Mouse (Mus musculus) gastrocnemius, postnatal 14 days (tissue): ENCODE results near the gene Stab1. TPM values are rescaled to one million over a fixed set of nuclear protein-coding genes. Genes with fewer than 3 reads are reported as not detected.

Source experiments
- DNase-seq: peaks from one replicate; pipeline ENCODE4 v3.0.0; 2021; ENCODE audit warnings: mixed read lengths
- intact Hi-C: fragments of 180-260 bp; cut with DNase I; formaldehyde crosslinking; loops from one replicate; pipeline ENCODE4 v1.15.1; 2025; ENCODE audit warnings: low total_unique reads
- total RNA-seq, 2 experiments: library from RNA; stranded (reverse); gene quantifications; 2 replicates each; pipeline ENCODE4 v1.2.3; 2021

Gene Stab1
- total RNA-seq, 2 experiments from 2014 or later = 29.8 to 40.4 TPM

GRCm38 (mm10) chr14:31136411-31137280, 31.8 kb downstream of the Stab1 start:
- no peak for DNase-seq
- intact Hi-C loops = loop anchor here (10.0 kb wide), 1 partner anchor 48 kb away; no protein-coding TSS in a partner anchor

DNA sequence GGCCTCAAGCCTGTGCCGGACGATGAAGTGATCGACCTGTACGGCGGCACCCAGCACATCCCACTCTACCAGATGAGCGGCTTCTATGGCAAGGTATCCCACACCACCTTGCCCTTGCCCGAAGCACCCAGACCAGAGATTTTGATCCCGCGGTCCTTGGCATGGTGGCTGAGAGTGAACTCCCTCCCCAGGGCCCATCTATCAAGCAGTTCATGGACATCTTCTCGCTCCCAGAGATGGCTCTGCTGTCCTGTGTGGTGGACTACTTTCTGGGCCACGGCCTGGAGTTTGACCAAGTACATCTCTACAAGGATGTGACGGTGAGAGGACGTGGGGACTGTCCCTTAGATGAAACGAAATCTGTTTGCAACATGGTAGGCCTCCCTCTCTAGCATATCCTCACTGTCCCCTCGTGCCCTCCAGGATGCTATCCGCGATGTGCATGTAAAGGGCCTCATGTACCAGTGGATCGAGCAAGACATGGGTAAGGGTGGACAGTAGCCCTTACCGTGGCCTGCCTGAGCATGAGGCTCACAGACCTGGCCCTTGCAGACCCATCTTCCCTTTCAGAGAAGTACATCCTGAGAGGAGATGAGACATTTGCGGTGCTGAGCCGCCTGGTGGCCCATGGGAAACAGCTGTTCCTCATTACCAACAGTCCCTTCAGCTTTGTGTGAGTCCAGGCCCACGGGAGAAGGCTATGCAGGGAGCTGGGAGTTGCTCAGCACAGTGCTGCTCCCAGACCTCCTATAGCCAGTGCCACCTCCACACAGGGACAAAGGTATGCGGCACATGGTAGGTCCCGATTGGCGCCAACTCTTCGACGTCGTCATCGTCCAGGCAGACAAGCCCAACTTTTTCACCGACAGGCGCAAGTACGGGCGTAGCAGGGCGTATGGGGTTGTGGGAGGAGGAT, 32.7 kb downstream of the Stab1 start:
- intact Hi-C loops = loop anchor here (10.0 kb wide), 1 partner anchor 49 kb away; no protein-coding TSS in a partner anchor
- DNase-seq = no peak

GRCm38 (mm10) chr14:31134015-31135000, 34.1 kb downstream of the Stab1 start:
- intact Hi-C loops = loop anchor here (10.0 kb wide), 1 partner anchor 50 kb away; no protein-coding TSS in a partner anchor
- no peak for DNase-seq

DNA sequence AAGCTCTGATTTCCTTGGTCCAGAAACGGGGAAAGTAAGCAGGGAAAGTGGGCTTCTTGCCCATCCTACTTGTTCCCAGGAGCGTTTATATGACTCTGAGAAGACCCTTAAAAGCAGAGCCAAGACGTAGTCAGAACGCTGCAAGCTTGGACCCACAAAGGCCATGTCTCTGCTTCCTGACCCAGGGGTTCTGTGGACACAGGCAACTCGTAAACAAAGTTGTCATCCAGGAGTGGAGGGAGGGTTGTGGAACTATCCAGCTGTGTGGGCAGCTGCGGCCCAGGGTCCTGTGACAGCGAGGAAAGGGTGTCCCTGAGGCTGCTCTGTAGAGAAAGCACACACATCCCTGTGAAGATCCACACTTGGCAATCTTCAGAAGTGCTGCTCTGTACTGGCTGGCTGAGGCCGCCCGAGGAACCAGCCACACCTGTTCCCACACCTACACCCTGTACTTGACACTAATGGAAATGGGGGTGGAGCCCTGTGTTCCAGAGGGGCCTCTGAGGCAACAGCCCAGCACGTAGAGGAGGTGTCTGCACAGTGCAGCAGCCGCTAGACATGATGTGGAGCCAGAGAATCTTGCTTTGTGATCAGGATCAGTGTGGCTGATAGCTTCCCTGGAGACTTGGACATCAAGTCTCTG, 35.3 kb downstream of the Stab1 start:
- DNase-seq = no peak

DNA sequence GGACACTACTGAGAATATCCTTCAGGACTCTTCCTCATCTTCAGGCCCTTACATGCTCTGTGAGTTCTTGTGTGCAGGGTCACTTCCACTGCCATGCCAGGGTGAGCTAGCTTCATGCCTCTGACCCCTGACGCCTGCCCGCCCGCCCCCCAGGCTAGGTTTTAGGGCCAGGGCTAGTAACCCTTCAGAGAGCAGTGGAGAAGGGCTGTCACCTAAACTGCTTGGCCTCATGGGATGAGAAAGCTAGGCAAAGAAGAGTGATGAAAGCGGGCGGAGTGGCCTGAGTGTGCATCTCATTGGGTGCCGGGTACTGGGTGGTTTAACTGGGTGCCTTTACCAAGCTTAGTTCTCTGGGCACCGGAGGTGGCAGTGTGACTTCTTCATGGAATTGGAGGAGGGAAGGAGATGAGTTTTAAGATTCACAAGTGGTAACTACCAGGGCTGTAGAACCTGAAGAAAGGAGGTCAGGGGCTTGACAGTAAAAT, 35.9 kb downstream of the Stab1 start:
- intact Hi-C loops = loop anchor here (10.0 kb wide), 1 partner anchor 52 kb away; no protein-coding TSS in a partner anchor
- no peak for DNase-seq

More for the DNA sequence above, 35.3 kb downstream of the Stab1 start:
- intact Hi-C loops = loop anchor here (10.0 kb wide), 1 partner anchor 52 kb away; no protein-coding TSS in a partner anchor

DNA sequence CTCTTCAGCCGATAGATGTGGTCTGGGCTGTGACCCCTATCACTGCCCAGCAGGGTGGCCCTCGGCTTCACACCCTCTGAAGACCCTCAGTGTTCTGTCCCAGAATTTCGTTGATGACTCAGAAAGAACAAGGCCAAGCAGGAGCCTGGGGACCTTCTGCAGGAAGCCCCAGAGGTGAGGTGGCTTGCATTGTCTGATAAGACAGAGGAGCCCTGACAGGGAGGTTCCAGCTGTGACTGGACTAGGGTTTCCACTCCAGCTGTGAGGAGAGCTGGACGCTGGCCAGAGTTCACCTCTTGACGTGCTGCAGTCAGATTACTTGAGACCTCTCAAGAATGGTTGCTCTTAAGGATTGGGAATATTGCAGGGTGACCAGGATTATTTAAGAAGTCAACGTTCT, 36.4 kb downstream of the Stab1 start:
- intact Hi-C loops = loop anchor here (10.0 kb wide), 1 partner anchor 53 kb away; no protein-coding TSS in a partner anchor
- DNase-seq = no peak

DNA sequence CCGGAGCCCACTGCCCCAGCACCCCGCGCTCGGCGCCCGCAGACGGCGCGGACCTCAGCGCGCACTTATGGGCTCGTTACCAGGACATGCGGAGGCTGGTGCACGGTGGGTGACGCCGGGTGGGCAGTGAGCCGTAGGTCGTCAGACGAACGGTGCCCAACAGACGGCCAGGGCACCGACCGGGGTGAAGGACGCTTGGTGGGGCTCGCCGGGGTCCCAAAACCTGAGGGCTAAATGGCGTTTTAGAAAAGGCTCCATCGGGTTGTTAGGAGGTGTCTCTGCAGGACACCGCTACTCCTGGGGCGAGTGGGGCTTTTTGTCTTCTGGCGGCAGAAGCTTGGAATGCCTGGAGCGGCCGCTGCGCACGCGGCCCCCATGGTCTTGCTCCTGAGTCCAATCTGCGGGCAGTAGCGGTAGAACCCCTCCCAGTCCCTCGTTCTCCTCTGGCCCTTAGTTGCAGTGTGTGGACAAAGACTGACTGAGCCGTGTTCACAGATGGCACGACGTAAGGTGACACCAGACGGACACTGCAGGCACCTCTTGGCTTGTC, 37.1 kb downstream of the Stab1 start:
- DNase-seq = no peak
- intact Hi-C loops = loop anchor here (10.0 kb wide), 1 partner anchor 53 kb away; no protein-coding TSS in a partner anchor

GRCm38 (mm10) chr14:31130236-31131220, 37.9 kb downstream of the Stab1 start, which contains the start of gene Nt5dc2:
TSS of gene Nt5dc2 (plus strand) at chr14:31131053.
- DNase-seq = peak; percentile 92
- intact Hi-C loops = loop anchor here (10.0 kb wide), 1 partner anchor 54 kb away; no protein-coding TSS in a partner anchor

DNA sequence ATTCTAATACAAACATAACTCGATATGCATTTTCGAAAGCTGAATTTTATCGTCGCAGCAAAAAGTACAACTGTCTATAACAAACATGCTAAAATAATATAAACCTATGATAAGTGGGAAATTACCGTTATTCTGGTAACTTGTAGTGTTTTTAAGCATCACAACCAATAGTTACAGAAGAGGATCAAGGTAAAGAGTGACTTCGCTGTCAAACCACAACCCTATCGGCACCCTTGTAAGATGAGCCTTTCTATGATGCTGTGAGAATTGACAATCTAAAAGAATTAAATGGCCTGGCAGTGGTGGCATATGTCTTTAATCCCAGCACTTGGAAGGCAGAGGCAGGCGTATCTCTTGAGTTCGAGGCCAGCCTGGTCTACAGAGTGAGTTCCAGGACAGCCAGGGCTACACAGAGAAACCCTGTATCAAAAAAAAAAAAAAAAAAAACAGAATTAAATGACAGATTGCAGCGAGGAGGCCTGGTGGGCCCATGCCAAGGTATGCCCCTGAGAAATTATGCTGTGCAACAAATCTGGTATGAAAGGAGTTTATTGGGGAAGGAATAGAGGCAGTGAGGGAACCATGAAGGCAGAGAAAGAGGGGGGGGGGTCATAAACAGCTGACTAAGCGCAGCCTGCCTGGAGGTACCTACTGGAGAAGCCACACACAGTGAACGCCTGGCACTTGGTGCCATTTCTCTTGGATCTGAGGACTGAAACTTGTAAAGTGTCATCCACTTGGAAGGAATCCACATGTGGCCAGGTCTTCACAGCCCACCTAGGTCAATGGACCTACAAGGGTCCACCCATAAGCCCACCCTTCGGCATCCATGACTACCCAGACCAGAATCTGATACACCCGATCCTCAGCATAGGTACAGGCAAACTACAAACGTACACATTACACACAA, 38.9 kb downstream of the Stab1 start:
- no peak for DNase-seq
- intact Hi-C loops = loop anchor here (10.0 kb wide), 1 partner anchor 55 kb away; no protein-coding TSS in a partner anchor

DNA sequence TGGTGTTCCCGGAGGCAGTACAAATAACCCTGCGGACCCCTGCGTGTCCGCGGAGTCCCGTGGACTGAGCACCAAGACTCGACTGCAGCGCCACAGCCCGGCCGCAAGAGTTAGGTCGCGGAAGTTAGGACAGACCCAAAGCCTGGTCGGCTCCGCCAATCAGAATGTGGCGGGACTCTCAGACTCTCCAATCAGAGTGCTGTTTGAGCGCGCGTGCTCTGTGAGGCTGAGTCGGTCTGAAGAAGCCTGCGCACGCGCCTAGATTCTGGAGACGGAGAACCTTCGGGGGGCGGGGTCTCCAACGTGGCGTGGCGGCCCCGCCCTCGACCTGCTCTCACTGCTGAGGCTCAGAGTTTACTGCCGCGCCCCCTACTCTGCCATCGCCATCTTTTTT, 39.6 kb downstream of the Stab1 start, which contains the start of gene Smim4:
Gene Smim4 (minus strand): TSS at position 131 of the 394 bp plus-strand sequence.
- DNase-seq = peak; percentile 98
- intact Hi-C loops = no loop called here

DNA sequence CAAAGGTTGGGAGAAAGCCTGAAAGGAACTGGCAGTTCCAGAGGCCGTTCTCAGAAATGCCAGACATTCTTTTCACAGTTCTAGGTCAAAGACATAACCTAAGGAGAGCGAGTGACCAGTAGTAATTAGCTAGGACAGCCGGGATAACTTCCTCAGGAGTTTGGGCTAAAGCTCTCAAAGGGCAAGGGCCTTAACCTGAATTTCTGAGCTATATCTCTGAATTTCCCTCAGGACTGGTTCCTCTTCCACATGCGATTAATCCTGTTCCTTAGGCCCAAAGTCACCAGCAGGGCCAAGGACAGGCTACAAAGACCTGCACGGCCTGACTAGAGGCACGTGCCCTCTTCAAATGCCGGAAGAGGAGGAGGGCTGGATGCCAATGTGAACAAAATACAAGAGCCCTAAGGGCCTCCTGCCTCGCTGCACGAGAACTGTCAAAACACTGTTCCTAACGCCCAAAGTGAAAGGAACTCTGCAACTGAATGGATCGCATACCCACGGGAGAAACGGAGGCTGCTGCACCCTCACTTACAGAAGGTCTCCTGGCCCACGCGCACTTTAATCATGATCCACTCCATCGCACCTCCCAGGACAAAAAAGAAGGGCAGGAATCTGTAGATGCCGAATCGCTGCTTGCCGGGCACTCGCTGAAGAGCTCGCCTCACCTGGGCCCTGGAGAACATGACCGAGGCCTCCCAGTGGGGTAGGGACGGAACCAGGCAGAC, 40.2 kb downstream of the Stab1 start:
- DNase-seq = no peak
- intact Hi-C loops = no loop called here

DNA sequence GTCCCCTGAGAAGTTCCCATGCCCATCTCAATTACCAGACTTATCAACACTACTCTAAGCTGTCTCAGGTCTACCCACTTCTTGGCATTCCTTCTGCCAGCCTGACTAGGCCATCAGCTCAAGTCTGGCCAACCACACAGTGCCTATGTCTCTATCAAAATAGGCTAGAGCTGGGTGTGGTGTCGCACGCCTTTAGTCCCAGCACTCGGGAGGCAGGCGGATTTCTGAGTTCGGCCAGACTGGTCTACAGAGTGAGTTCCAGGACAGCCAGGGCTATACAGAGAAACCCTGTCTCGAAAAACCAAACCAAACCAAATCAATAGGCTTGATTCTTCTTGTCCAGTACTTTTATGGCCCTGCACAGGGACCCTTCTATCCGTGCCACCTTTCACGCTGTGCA, 41.6 kb downstream of the Stab1 start:
- DNase-seq = no peak
- intact Hi-C loops = no loop called here

DNA sequence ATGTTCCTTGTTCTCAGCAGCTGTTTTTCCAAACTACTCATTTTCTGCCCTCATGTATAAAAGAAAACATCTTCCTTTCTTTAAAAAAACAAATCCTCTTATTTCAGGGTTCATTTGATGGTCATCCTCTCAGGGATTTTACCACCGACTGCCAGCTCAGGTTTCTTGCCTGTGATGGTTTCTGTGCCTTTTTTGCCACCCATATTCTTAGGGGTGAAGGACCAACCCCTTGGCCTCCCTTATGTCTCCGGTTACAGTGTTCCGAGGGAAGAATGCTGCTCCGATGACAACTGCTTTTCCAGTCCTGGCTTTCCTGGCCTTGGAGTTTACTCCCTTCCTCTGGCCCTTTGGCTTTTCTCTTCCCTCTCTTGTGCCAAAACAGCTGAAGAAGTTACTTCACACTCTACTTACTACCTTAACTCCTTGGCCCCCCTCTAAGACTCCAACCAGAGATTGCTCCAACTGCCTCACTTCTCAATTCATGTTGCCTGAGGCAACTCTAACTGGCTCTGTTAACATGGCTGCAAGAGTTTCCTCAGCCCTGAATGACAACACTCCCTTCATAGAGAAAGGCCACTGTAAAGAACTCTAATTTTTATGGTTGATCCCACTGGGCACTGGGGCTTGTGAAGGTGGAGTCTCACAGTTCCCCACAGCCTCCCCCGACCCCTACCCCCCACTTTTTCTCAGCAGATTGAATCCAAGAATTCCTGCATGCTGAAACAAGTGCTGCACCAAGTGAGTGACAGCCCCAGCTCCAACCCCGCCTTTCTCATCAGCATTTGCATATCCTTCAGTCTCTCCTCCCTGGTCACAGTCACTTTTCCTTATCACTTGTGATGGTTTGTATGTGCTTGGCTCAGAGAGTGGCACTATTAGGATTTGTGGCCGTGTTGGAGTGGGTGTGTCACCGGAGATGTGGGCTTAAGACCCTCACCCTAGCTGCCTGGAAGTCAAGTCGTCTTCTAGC, 43.0 kb downstream of the Stab1 start:
- DNase-seq = no peak
- intact Hi-C loops = no loop called here

DNA sequence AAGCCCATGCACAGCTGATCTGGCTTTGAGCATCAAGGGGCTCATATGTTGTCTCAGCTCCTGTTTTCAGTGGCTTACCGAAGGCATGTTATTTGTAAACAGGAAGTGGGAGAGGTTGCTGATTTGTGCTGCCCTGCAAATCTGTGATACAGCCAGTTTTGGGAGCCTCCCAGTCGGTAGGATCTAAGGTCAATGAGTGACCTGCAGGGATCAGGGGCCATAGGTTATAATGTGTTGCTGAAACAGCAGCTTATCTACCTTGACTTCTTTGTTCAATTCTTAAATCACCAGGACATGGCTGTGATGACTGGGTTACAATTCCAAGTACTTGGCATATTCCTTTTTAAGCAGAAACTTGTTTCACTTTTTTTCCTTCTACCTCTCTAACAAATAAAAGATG, 52.9 kb downstream of the Stab1 start:
- DNase-seq = no peak
- intact Hi-C loops = no loop called here
